Mouse (Mus musculus) lung, postnatal 14 days (tissue): ENCODE data around the gene Olah.
"Not testable (repeated sequence)": the region's sequence is repeated elsewhere in the genome, so short reads cannot be mapped to it uniquely, and the experiment has no call there.

Experiments
- DNase-seq: peaks from one replicate; pipeline ENCODE4 v3.0.0; 2021

Olah gene

DNA sequence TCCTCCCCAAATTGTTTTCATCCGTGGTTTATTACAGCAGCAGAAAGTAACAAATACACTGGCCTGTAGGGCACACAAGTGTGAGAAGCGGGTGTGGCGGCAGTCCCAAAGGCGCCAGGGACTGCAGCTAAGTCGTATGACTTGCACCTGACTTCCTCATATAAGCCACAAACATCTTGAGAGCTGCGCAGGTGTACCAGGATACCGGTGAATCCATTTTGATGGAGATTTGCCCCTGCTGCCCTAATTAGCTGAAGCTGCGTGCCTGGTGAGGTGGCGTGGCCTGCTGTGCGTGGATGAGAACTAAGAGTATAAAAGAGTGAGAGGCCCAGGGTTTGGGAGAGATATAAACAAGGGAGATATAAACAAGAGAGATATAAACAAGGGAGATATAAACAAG, at the start of gene Olah:
TSS of gene Olah (minus strand) at position 101 of the 400 bp plus-strand sequence.
- not testable (repeated sequence) for DNase-seq

DNA sequence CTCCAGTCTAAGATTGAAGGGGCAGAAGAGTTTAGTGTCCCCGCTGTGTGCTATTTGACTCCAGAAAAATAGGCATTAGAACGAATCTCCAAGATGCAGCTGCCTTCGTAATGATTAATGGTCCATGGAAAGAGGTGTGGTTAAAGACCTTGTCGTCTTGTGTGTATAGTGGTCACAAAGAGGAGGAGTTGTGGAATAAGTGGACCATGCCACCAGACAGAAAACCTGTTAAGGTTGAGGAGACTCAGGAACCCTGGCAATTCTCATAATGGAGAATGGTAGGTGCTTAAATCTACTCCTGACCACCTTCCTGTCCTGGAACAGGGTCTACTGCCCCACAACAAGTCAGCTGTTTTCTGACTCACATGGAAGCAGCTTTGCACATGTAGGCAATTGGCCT, 49.0 kb upstream of the Olah start:
- no peak for DNase-seq

DNA sequence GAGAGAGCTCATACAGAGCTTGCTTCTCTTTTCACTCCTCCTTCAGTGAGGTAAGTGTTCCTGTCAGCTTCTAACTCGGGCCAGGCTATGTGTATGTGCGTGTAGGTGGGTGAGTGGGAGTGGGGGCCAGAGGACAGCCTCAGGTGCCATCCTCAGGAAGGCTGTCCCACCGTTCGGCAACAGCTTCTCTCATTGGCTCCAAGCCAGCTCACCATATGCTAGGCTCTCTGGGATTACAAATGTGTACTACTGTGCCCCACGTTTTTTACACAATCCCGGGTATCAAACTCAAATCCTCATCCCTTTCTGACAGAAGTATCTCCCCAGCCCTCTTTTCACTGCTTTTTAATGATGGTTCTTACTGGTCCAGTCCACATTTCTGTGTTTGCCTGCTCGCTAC, 47.2 kb upstream of the Olah start:
- DNase-seq: peak; percentile 1

DNA sequence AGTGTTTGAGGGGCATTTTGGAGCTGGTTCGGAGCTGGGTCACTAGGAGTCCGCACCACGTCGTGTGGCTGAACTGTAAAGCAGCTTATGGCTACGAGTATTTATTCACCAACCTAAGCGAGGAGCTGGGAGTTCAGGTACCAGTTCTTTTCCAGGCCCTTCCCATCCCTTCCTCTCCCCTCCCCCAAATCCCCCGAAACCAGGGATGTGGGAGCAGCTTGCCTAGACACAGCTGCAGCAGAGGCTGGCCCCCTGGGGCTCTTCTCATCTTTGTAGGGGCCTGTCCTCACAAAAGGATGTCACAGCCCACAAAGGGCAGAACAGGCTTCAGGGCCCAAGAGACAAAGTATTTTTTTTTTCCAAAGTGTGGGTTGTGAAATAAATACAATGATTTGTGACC, 40.9 kb upstream of the Olah start:
- DNase-seq: no peak

DNA sequence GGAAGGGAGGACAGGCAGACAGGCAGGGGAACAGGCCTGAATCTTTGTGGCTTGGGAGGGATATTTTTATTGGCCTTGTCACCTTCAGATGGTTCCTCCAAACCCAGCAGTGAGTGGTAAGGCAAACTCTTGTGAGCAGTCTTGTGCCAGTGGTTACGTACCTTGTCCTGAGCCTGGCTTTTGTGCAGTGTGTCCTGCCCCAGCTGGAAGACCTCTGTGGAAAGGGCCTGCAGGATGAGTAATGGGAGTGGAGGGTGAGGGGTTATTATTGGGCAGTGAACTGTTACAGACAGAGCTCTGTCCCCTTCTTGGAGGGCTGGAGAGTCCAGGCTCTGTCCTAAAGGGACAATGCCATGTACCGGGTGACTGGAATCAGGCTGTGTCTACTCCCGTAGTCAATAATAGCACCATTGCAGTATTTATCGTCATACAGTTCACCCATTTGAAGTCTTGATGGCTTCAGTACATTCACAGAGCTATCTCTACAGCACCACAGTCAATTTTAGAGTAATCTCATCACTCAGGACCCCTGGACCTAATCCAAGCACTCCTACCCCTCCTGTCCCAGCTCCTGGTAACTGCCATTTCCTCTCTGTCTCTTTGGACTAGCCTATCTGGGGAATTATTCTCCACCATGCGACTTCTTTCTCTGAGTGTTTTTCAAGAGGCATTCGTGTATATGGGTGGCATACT, 38.5 kb upstream of the Olah start:
- no peak for DNase-seq

DNA sequence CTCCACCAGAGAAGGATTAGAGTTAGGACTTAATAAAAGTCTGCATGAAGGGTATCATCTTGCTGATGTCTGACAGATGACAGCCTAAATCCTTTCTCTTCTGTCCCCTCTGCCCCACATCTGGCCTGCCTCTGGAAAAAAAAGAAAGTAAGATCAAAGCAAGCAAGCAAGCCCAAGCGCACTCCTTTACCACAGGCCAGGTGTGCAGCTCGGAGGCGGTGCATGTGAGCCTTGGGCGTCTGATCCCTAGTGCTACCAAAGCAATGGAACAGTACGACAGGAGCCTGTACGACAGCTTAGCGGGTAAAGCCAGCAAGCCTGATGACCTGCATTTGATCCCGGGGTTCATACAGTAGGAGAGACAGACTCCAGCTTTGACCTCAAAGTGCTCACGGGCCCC, 33.9 kb upstream of the Olah start:
- DNase-seq: no peak

DNA sequence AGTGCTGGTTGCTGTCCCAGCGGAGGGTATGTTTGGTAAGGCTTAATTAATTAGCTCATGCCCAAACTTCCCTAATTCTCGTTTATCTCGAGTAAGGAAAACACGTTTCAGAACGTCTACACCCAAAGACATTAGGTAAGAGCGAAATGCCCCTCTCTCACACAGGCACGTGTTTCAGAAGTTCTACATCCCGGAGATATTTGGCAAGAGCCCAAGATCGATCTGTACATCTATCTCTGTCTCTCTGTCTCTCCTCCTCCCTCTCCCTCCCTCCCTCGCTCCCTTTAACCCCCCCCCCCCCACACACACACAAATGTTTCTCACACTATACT, 27.5 kb upstream of the Olah start:
- DNase-seq: no peak

DNA sequence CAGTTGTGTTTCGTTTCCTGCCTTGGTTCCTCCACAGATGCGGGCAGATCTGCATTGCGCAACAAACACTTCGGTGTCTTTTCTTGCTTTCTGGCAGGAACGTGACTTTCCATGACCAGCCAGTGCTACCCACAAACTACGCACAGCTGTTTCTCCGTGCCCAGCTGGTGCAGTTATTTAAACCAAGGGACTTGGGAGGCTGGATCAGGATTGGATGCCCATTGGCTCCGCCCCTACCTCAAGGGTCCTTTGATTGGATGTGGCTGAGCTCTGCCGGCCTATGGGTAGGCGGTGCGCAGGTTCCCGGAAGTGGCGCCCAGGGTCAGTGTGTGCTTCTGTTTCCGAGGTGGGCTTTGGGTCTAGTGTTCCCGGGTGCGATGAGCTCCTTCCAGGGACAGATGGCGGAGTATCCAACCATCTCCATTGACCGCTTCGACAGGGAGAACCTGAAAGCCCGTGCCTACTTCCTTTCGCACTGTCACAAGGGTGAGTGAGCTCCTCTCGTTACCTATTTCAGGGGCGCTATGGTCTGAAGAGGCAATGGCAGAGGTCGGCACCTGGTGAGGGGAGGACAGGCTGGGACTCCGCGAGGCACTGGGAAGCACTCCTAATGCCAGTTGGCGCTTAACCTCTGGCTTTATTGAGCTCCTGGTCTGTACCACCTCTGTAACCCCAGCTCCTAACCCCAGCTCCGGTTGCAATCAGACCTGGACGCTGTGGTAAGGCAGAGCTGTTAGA, 27.0 kb upstream of the Olah start, which contains the start of gene Dclre1c:
TSS of gene Dclre1c (plus strand) at position 291 of the 738 bp plus-strand sequence.
- peak; percentile 89 for DNase-seq

DNA sequence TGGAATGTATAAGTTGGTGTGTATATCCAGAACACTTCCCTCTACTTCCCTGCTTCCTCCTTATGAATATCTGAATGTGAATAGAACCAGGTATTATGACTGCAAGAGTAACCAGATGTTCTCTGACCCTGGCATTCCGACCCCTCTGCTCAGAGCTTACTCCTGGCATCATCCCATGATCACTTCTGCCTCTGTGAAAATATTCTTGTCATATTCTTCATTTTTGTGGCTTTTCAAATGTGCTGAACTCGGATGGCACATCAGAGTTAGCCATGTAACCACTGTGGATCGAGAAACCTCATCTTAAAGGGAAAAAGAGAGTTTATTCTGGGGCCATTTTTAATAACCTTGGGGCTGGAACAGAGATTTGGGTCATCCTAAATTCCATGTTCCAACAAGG, 25.5 kb upstream of the Olah start, which contains the start of gene Meig1:
TSS of gene Meig1 (minus strand) at position 101 of the 400 bp plus-strand sequence.
- no peak for DNase-seq

DNA sequence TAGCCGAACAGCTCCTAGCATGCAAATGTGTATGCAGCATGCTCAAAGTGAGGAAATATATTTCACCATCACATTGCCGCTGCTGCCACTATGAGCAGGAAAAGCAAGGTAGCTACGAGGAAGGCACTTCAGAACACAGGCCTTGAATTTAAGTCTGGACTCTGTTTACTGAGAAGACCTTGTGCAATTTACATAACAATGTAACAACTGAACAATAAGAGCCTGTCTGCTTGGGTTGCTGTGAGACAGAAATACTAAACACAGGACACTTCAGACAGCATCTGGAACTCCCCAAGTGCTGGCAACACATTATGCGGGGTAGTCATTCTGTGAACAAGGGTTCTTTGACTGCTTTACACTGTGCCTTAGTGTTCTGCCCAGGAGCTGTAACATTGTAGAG, 23.1 kb upstream of the Olah start:
- DNase-seq: no peak

DNA sequence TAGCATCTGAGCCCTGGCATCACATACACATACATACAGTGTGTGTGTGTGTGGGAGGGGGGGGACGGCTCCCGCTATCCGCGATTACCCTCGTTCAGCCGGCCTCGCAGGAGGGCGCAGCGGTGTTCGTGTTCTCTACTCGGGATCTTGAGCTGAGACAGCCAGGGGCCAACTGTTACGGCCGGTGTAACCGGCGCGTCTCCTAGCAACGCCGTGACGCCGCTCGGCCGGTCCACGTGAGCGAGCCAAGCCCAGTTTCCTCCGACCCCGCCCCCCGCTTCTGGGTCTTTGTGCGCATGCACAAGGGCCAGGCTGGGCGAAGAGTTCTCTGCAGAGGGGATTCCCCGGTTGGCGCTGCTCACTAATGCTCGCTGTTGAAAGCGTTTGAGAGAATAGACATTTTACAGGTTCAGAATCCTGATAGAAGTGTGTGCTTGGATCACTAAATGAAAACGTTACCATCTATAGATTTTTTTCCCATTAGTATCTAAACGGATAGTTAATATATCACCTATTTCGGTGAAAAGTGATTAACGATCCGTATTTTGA, 21.9 kb upstream of the Olah start:
- DNase-seq: peak; percentile 97

DNA sequence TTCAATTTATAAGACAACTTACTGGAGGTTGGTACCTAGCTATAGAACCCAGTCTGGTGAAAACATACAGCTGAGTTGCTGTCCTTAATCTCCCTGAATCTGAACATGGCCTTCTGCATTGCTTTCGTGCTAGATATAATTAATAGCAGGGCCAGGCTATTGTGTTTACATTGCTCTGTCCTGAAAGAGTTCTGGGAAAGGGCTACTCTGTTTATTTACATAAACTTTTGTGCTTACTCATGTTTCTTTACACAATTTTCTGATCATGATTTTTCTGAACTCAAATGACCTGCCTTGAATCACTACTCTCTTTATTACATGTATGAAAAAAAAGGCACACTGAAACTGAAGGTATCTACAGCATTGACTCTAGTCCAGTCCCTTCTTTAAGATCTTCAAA, 18.7 kb upstream of the Olah start:
- no peak for DNase-seq

DNA sequence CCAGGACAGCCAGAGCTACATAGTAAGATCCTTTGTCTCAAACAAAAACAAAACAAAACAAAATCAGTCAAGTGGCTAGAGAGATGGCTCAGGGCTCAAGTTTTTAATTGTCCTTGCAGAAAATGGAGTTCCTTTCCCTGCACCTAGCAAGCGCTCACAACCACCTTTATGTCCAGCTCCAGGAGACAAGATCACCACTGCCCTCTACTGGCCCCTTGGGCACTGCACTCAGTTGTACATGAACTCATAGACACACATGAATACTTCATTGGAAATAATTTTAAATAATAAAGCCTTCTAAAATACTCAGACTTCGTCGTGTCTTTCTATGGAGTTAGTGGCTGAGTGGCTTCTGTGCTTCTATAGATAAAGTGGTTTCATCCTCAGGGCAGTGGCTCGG, 17.2 kb upstream of the Olah start:
- DNase-seq: peak; percentile 67

DNA sequence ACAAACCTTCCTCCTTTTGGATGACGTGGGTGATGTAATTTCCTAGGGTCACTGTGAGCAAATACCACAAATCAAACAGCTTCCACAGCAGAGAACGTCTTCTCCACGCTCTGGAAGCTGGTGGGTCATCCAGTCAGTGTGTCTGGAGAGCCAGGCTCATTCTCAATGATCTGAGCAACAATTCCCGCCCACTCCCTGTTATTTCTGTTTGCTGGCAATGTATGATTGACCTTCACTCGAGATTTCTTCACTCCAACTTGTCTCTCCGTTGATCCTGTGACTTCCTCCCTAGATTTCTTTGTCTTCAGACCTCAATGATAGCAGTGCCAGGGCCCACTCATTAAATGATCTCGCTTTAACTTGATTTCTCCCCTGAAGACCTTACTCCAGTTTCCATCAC, 10.7 kb upstream of the Olah start:
- no peak for DNase-seq

DNA sequence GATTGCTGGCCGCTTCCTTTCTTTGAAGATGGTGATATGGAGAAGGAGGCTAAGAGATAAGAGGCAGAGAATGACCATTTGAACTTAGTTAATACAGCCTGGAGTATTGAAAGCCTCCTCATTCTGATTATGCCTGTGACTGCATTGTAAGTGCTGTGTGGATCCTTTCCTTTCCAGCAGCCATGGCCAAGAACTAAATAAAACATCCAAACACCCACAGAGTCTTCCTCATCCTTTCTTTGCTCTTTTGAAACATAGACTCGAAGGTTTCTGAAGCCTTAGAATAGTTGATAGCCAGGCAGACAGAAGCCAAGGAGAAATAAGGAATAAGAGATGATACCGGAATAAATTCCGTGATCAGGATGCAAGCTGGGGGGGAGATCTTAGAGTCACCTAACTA, 9.0 kb upstream of the Olah start:
- no peak for DNase-seq

DNA sequence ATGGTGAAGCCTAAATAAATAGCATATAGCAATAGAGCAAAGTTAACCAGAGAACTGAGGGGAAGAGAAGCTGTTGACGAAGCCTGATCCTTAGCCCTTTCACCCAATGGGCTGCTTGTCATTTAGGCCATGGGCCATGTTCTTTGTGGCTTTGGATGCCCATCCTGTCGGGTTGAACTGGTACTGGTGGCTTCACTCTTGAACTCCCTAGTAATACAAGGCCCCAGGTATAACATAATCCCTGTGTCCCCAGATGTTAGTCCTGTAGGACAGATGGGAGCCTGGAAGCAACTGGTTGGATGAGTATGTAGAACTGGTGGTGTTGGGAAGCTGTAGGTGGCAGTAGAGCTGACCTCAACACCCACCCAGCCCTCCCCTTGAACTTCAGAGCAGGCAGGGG, 5.1 kb downstream of the Olah start:
- no peak for DNase-seq

DNA sequence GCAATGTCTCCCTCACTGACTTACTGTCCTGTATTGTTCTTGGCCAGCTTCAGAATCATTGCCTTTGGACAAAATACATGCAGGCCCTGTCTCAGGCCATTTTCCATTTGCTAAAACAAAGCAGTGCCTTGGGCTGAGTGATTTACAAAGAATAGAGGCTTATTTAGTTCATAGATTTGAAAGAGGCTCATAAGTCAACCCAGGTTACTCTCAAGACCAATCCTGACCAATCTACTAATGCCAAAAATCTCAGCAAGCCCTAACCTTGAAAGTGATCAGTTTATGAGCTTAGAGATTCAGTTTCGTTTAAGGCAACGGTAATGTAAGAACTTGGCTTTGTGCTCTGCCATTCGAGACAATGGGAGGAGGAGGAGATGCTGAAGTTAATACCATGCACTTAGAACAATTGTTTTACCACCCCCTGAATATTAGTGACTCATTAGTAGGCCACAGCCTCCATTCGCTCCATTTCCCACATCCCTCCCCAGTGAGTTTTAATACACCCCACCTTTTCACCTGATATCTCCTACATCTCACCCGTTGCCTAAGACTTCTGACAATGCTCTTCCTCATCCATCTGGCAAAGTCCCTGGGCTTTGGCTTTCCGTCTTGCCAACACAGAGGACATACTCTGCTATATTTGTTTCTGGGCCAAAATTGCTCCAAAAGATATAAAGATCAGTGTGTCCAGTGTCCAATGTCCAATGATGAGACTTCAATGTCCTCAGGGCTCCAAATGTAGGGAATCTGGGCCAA, 9.7 kb downstream of the Olah start:
- DNase-seq: no peak

DNA sequence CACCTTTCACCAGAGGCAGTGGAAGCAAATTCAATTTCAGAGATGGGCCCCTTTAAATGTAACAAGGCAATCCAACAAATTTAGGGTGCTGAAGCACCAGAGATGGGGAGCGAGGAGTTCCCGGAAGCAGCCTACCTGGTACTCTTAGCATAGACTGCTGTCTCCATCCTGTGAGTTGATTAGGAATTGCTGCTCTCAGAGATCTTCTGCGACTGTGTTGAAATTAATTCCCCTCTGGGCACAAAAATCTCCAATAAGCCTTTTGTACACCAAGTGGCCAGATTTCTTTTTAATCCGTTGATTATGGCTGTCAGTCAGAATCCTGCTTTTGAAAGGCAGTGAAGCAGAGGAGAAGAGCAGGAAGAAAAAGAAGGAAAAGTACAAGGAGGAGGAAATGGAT, 31.9 kb downstream of the Olah start:
- no peak for DNase-seq

DNA sequence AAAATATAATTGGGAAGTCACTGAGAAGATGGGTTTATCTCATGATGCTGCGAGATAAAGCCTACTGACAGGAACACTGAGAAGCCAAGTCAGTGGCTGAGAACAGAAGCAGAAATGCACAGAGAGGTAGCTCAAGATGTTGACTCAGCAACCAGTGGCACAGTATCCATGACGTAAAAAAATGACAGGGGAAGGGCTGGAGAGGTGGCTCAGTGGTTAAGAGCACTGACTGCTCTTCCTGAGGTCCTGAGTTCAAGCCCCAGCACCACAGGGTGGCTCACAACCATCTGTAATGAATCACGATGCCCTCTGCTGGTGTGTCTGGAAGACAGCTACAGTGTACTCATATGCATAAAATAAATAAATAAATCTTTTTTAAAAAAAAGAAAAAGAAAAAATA, 35.9 kb downstream of the Olah start:
- DNase-seq: no peak

DNA sequence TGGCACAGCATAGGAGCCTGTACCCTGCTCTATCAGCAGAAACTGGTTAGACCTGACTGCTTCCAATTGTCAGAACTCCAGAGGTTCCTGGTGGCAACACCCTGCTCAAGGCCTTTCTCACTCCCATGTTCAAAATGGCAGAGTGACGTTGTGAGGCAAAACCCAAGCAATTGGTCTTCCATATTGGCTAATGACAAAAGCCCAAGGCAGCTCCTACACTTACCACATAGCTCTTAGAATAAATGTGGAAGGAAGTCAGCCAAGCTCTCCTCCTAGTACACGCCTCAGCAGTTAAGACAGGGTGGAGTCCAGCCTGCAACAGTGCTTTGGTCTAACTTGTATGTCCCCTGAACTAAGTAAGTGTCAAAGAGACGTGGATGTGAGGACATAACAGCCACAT, 39.1 kb downstream of the Olah start:
- no peak for DNase-seq

DNA sequence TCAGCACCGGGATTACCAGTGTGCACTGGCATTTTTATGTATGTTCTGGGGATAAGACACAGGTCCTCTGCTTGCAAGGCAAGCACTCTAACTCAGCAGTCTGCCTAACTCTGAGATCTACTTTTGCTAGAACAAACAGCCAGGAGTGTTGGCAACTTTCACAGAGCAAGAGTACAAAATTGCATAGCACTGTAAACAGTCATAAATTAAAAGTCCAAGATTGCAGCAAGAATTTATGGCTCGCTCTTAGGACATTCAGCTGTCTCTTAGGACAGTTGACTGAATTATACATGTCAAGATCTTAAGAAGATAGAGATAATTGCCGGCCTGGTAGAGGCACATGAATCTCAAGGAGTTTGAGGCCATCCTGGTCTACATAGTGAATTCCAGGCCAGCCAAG, 40.7 kb downstream of the Olah start:
- no peak for DNase-seq

DNA sequence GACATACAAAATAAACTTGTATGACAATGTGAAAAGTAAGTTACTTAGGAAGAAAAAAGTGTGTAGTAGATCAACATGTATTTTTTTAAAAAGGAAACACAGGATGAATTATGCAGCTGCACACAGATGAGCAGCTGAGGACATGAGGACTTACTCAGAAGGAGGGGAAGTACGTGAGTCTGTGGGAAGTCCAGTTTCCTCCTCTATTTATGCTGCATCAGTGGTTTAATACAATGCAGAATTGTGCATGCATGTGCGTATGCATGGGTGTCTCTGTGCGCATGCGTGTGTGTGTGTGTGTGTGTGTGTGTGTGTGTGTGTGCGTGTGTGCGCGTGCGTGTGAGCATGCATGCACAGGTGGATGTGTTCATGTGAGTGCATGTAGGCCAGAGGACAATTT, 41.2 kb downstream of the Olah start:
- DNase-seq: no peak

DNA sequence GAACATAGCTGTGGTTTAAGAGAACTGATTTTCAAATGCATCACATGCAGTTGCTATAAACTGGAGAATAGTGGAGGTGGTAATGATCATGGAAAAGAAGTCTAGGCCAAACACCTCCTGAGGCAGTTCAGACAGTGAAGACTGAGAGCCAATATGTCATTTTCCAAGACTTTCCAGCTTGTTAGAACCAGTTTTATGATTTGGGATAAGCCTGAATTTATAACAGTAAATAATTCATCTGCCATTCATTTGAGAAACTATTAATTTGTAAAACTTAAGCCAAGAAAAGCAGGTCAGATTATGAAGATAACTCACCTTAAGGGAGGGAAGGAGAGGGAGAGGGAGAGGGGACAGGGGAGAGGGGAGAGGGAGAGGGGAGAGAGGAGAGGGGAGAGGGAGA, 43.9 kb downstream of the Olah start:
- no peak for DNase-seq

DNA sequence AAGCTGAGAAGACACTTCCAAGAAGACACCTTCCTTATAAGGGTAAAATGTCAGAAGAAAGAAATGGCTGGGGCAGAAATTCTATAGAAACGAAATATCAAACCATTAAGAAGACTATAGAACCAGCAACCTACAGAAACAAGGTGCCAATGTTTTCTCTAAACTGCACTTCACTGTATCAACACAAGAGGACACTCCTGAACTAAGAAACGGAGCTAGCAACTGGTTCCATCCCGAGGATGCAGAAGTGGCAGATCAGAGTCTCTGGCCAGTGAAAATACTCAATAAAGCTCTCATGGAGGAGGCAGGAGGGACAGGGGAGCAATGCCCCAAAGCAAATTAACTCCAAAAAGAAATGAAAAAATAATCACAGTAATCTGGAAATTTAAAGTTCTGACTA, 48.1 kb downstream of the Olah start:
- DNase-seq: no peak
